Mouse (Mus musculus) E14TG2a.4 (cell line): Measurements from ENCODE around the gene Terf2ip.

Experiments
- H3K27me3 ChIP-seq: 2 replicates; pipeline ENCODE4 v1.6.1; 2014; ENCODE audit warnings: low read length, control low read depth; ENCODE audit not compliant: insufficient read depth
- H3K36me3 ChIP-seq: 2 replicates; pipeline ENCODE4 v1.6.1; 2014; ENCODE audit warnings: low read length, control low read depth; ENCODE audit not compliant: insufficient read depth
- H3K4me1 ChIP-seq: replicated peaks from 2 replicates; pipeline ENCODE4 v1.6.1; 2014; ENCODE audit warnings: low read depth, low read length, control low read depth
- H3K4me3 ChIP-seq: replicated peaks from 2 replicates; pipeline ENCODE4 v1.5.1; 2014; ENCODE audit warnings: mild to moderate bottlenecking, low read length
- H3K9me3 ChIP-seq: 2 replicates; pipeline ENCODE4 v1.6.1; 2014; ENCODE audit warnings: low read length, control low read depth
- CTCF ChIP-seq: conservative IDR thresholded peaks from 2 replicates; pipeline ENCODE4 v1.5.1; 2014; ENCODE audit warnings: low read length
- NANOG ChIP-seq: IDR thresholded peaks from 2 replicates; pipeline ENCODE4 v1.6.1; 2014; ENCODE audit warnings: borderline replicate concordance, low read length, mixed read lengths

The Terf2ip gene

GRCm38 (mm10) chr8:112061372-112061771 is 50.2 kb downstream of the Terf2ip start:
- Histone ChIP-seq H3K27me3 (peaks cover 6% of the 10 kb centered on the region), H3K36me3 (no peaks in the 10 kb centered on the region), H3K4me3 (no peak overlapping the region), H3K9me3 (no peaks in the 10 kb centered on the region), H3K4me1 (peaks cover 4% of the 10 kb centered on the region)
- TF ChIP-seq NANOG = no peak
- peak; percentile 58 for TF ChIP-seq CTCF
